28 mouse cellular contexts compared by ENCODE assay signal in the genomic region with DNA sequence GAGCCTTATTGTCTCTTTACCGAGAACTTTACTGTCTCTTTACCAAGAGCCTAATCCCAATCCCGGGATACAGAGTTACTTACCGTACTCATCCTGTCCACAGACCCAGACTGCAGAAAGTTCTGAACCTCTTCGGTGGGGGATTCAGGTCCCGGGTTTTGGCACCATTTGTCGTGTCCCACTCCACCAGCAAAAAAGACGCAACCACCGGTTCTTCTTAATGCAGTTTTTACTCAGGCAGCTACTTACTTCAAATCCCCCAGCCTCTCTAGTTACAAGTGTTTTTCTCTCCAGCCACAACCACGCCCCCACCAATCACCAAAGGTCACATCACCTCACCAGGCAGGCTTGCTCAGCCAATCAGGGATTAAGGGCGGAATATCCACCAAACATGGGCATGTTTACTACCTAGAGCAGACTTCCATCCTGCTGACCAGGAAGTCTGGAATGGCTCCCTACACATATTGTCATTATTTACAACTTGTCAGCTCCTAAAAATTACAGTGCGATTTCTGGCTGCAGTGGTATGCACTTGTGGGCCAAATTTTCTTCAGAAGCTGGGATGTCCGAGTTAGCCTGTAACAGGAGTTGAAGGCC. TPM values are rescaled to one million over a fixed set of nuclear protein-coding genes. Genes with fewer than 3 reads are reported as not detected.
A peak's percentile ranks its signal among the peaks of the same experiment; 100 is the strongest.
DNase-seq lines count a peak whose midpoint lies in the region; ATAC-seq and TF ChIP-seq lines count a peak whose summit lies in the region.
"Not testable (repeated sequence)": the region's sequence is repeated elsewhere in the genome, so short reads cannot be mapped to it uniquely, and the experiment has no call there.
"Had no signal": no experiment of that assay in that cellular context is flagged by ENCODE, and none has a peak within 500 bp of the region (broad histone marks: within the 10 kb centered on the region; RNA-seq: fewer than 3 reads in every experiment).

No protein-coding gene starts in this region.

- not testable (repeated sequence) for H3K4me1 ChIP-seq in CH12.LX (ENCODE audit: control insufficient read depth in 1 of 2, insufficient read depth in 2 of 2); liver, embryonic 12.5 days

- H3K4me2 ChIP-seq in CH12.LX (ENCODE audit: insufficient read depth, low read depth, poor library complexity, severe bottlenecking): peak overlapping the region; percentile 56
- H3K4me2 ChIP-seq in liver, embryonic 12.5 days: peak overlapping the region; percentile 24

- peak overlapping the region; percentile 40 to 77 (median 60) for H3K4me3 ChIP-seq in CH12.LX (replicated peaks in 1 of 3; ENCODE audit: low read depth in 2 of 3, low read length in 2 of 3, poor library complexity in 1 of 3)
- H3K4me3 ChIP-seq in liver, embryonic 12.5 days: peak overlapping the region; percentile 33

- dilution Hi-C loops in CH12.LX (cut with MboI; ENCODE audit: extremely low pct_ligation_motif_present, extremely low pct_unique_long_range_greater_than_20kb, low sequenced_read_pairs): not testable (repeated sequence)

- peak; percentile 80 for ATAC-seq in erythroblast, adult 5-6 weeks (replicated peaks; ENCODE audit: low FRiP score, poor library complexity, severe bottlenecking)
- not testable (repeated sequence) for ATAC-seq in liver, embryonic 12.5 days

- peak overlapping the region; percentile 63 for H3K9ac ChIP-seq in CH12.LX (ENCODE audit: insufficient read depth, low read depth)
- H3K9ac ChIP-seq in liver, embryonic 12.5 days: peak overlapping the region; percentile 27; the same call in 1 of the 2 replicates

- not testable (repeated sequence) for TF ChIP-seq CTCF in CH12.LX (conservative IDR thresholded peaks at IDR 0.05 in 1 of 2, IDR thresholded peaks at IDR 0.05 in 1 of 2; ENCODE audit: low read depth in 2 of 2, low read length in 2 of 2)

- in situ Hi-C loops in CH12.LX (cut with MboI; ENCODE audit: low pct_ligation_motif_present, low pct_unique_long_range_greater_than_20kb, low sequenced_read_pairs): not testable (repeated sequence)

- not testable (repeated sequence) for H3K27me3 ChIP-seq in CH12.LX (replicated peaks); liver, embryonic 12.5 days (replicated peaks)

- peak; percentile 55 for TF ChIP-seq POLR2A in CH12.LX (IDR thresholded peaks at IDR 0.05; ENCODE audit: low read depth, low read length)

- 76% methylated on average over 12 of the region's 12 CpGs for WGBS in liver, embryonic 12.5 days (ENCODE audit: insufficient replicate concordance)

- DNase-seq in 3134 (ENCODE audit: extremely low read depth, insufficient read length, low spot score) (peak; percentile 62), CH12.LX (ENCODE audit: extremely low read depth) (peak; percentile 59)
- DNase-seq in T-cell, adult 2 months (ENCODE audit: low spot score): peak; percentile 1
- peak; percentile 69 for DNase-seq in induced T-regulatory cell, adult 2 months (ENCODE audit: low read depth)
- DNase-seq in lung, postnatal 10 days: peak; percentile 6
- peak; percentile 15 to 48 for DNase-seq in spleen, postnatal 4 days (ENCODE audit: low spot score in 2 of 2)

- not testable (repeated sequence) for H3K9me3 ChIP-seq in CH12.LX (replicated peaks; ENCODE audit: low read length); liver, embryonic 12.5 days (replicated peaks)

- H3K36me3 ChIP-seq in CH12.LX (replicated peaks in 1 of 2; ENCODE audit: control insufficient read depth in 1 of 2, insufficient read depth in 1 of 2, low read length in 1 of 2); liver, embryonic 12.5 days: not testable (repeated sequence)

- not testable (repeated sequence) for TF ChIP-seq RAD21 in CH12.LX (IDR thresholded peaks at IDR 0.05; ENCODE audit: low read depth, low read length)

- not testable (repeated sequence) for TF ChIP-seq EP300 in CH12.LX (IDR thresholded peaks at IDR 0.05; ENCODE audit: low read length)

- H3K79me2 ChIP-seq in CH12.LX (replicated peaks; ENCODE audit: control insufficient read depth, extremely low read depth, insufficient read depth, poor library complexity, severe bottlenecking): not testable (repeated sequence)

- peak overlapping the region; percentile 41; the same call in 1 of the 2 replicates for H3K27ac ChIP-seq in CH12.LX (ENCODE audit: insufficient read depth, low read depth)
- H3K27ac ChIP-seq in liver, embryonic 12.5 days: not testable (repeated sequence)

TF ChIP-seq in CH12.LX, 34 proteins besides CTCF, POLR2A, EP300 and RAD21:
- peak; percentile 57; the same call in 1 of the 2 replicates for TF ChIP-seq SIN3A (IDR thresholded peaks at IDR 0.05; ENCODE audit: low read length)
- TF ChIP-seq ELF1 (IDR thresholded peaks at IDR 0.05; ENCODE audit: low read depth, low read length): peak; percentile 72
- TF ChIP-seq NELFE (IDR thresholded peaks at IDR 0.05; ENCODE audit: low read depth, low read length): 0 out of 2 replicates have a peak, but pooled peaks have one; percentile 33
- peak; percentile 63 for TF ChIP-seq TBP (conservative IDR thresholded peaks at IDR 0.05; ENCODE audit: low read depth, low read length)

RNA-seq across cellular contexts. Expression of gene H2al1k, which starts 18.0 kb away (rescaled TPM):
- not detected in 2 replicates for total RNA-seq in CH12.LX (2012; rRNA removed)
- total RNA-seq in CH12.LX (2014; rRNA removed): not detected in 2 replicates
- polyA plus RNA-seq in CH12.LX (2012; ENCODE audit: insufficient read length, low read depth): not detected in 2 replicates
- not detected in 2 replicates for total RNA-seq in erythroblast, adult 5-6 weeks (2015; ENCODE audit: low replicate concordance)
- total RNA-seq in erythroblast, adult 5-6 weeks (2017; ENCODE audit: low replicate concordance): not detected in 2 replicates
- polyA plus RNA-seq in liver, embryonic 12.5 days (2016; fragmentation: Nextera tagmentation; extraction: Ambion mirVana): not detected in 2 replicates
- total RNA-seq: adrenal gland, adult 18-20 months; adrenal gland, postnatal 36 days; common myeloid progenitor, adult 5-6 weeks; ES-E14; gastrocnemius, adult 8-10 months; heart, postnatal 36 days; layer of hippocampus, adult 18-20 months; megakaryocyte progenitor cell, adult 5-6 weeks; midbrain, postnatal 0 days had no signal
- polyA plus RNA-seq: embryonic facial prominence, embryonic 15.5 days; forebrain, embryonic 13.5 days; heart, embryonic 15.5 days; hindbrain, embryonic 13.5 days; intestine, embryonic 14.5 days; kidney, adult 2 months; limb, embryonic 15.5 days; lung, embryonic 16.5 days; midbrain, embryonic 11.5 days; midbrain, postnatal 0 days; neural tube, embryonic 14.5 days; thymus, postnatal 0 days had no signal

RNA-seq across cellular contexts. Expression of gene H2al1m, which starts 48.9 kb away (rescaled TPM):
- 0.50 TPM in 1 of 2 replicates, not detected in the other for total RNA-seq in CH12.LX (2012; rRNA removed)
- total RNA-seq in CH12.LX (2014; rRNA removed): not detected in 2 replicates
- not detected in 2 replicates for polyA plus RNA-seq in CH12.LX (2012; ENCODE audit: insufficient read length, low read depth)
- 6.5 TPM in 1 of 2 replicates, not detected in the other for total RNA-seq in erythroblast, adult 5-6 weeks (2015; ENCODE audit: low replicate concordance)
- total RNA-seq in erythroblast, adult 5-6 weeks (2017; ENCODE audit: low replicate concordance): 0.68 and 3.9 TPM in 2 replicates
- polyA plus RNA-seq in liver, embryonic 12.5 days (2016; fragmentation: Nextera tagmentation; extraction: Ambion mirVana): 1.8 and 2.4 TPM in 2 replicates
- total RNA-seq: adrenal gland, adult 18-20 months; ES-E14; layer of hippocampus, adult 18-20 months; midbrain, postnatal 0 days had no signal
- polyA plus RNA-seq: embryonic facial prominence, embryonic 15.5 days; forebrain, embryonic 13.5 days; hindbrain, embryonic 13.5 days; intestine, embryonic 14.5 days; kidney, adult 2 months; limb, embryonic 15.5 days; lung, embryonic 16.5 days; midbrain, postnatal 0 days; neural tube, embryonic 14.5 days; thymus, postnatal 0 days had no signal

RNA-seq across cellular contexts. Expression of gene Xk, which starts 59.9 kb away (rescaled TPM):
- 0.68 and 0.88 TPM in 2 replicates for total RNA-seq in CH12.LX (2012; rRNA removed)
- 0.05 and 0.08 TPM in 2 replicates for total RNA-seq in CH12.LX (2014; rRNA removed)
- 0.35 and 0.44 TPM in 2 replicates for polyA plus RNA-seq in CH12.LX (2012; ENCODE audit: insufficient read length, low read depth)
- 42.5 and 48.9 TPM in 2 replicates for total RNA-seq in erythroblast, adult 5-6 weeks (2015; ENCODE audit: low replicate concordance)
- 35.4 and 46.2 TPM in 2 replicates for total RNA-seq in erythroblast, adult 5-6 weeks (2017; ENCODE audit: low replicate concordance)
- polyA plus RNA-seq in liver, embryonic 12.5 days (2016; fragmentation: Nextera tagmentation; extraction: Ambion mirVana): 32.7 and 34.8 TPM in 2 replicates

Comparison
In these comparisons a context has a peak if more than half of its experiments do, and no peak if none do; other contexts are left out.
1. DNase-seq: peak in every context shown above with its lines; median percentile 69 in induced T-regulatory cell, adult 2 months; 62 in 3134; 59 in CH12.LX; 32 in spleen, postnatal 4 days; 6 in lung, postnatal 10 days; 1 in T-cell, adult 2 months.
2. RNA of gene Xk, which starts 59.9 kb away (total RNA-seq): 35.4 to 48.9 TPM in erythroblast, adult 5-6 weeks; 0.05 to 0.88 TPM in CH12.LX; every median in the first group is over 10 times any median in the second.